ENCODE assay signal across 10 mouse cellular contexts in genomic region chr16:88851450-88851849, GRCm38 (mm10). TPM values are rescaled to one million over a fixed set of nuclear protein-coding genes. Genes with fewer than 3 reads are reported as not detected.
DNase-seq lines count a peak whose midpoint lies in the region; ATAC-seq and TF ChIP-seq lines count a peak whose summit lies in the region.
"Had no signal": no experiment of that assay in that cellular context is flagged by ENCODE, and none has a peak within 500 bp of the region (broad histone marks: within the 10 kb centered on the region; RNA-seq: fewer than 3 reads in every experiment).

No protein-coding gene starts in this region.

- no peaks in the 10 kb centered on the region for H3K9me3 ChIP-seq in forebrain, embryonic 14.5 days (replicated peaks; ENCODE audit: control insufficient read depth, low read length)
- H3K9me3 ChIP-seq in forebrain, embryonic 11.5 days (ENCODE audit: control insufficient read depth, low read length) = no peaks in the 10 kb centered on the region

- H3K36me3 ChIP-seq in forebrain, embryonic 14.5 days (ENCODE audit: control insufficient read depth, insufficient read depth, low read length) = no peaks in the 10 kb centered on the region
- H3K36me3 ChIP-seq in forebrain, embryonic 11.5 days (ENCODE audit: control insufficient read depth, insufficient read depth, low read length) = no peaks in the 10 kb centered on the region

- no peak for TF ChIP-seq POLR2A in bone marrow, adult 2 months (IDR thresholded peaks at IDR 0.05; ENCODE audit: borderline replicate concordance, control insufficient read depth, low read depth, low read length)

- H3K9ac ChIP-seq in forebrain, embryonic 14.5 days (ENCODE audit: low read length) = no peak overlapping the region
- no peak overlapping the region for H3K9ac ChIP-seq in forebrain, embryonic 11.5 days (ENCODE audit: low read length)

- intact Hi-C loops in left cerebral cortex, postnatal 10 days (cut with DNase I) = no loop called here

- peak; percentile 16; the same call in 1 of the 2 replicates for TF ChIP-seq CTCF in bone marrow, adult 2 months (IDR thresholded peaks at IDR 0.05; ENCODE audit: control insufficient read depth, insufficient read depth, low read length)

- no peak overlapping the region for H3K27ac ChIP-seq in forebrain, embryonic 14.5 days (ENCODE audit: low read depth, low read length)
- H3K27ac ChIP-seq in forebrain, embryonic 11.5 days (ENCODE audit: low read depth, low read length) = no peak overlapping the region
- H3K27ac ChIP-seq in bone marrow, adult 2 months (ENCODE audit: control insufficient read depth, insufficient read depth, low read depth, low read length, poor library complexity) = no peak overlapping the region

- no peaks in the 10 kb centered on the region for H3K27me3 ChIP-seq in forebrain, embryonic 14.5 days (replicated peaks; ENCODE audit: control insufficient read depth, insufficient read depth, low read length)
- H3K27me3 ChIP-seq in forebrain, embryonic 11.5 days (ENCODE audit: control insufficient read depth, insufficient read depth, low read length) = no peaks in the 10 kb centered on the region

- ATAC-seq in forebrain, embryonic 14.5 days = no peak
- ATAC-seq in forebrain, embryonic 11.5 days (replicated peaks; ENCODE audit: low FRiP score) = no peak

- H3K4me2 ChIP-seq in forebrain, embryonic 14.5 days (ENCODE audit: low read length) = no peak overlapping the region
- no peak overlapping the region for H3K4me2 ChIP-seq in forebrain, embryonic 11.5 days (ENCODE audit: low read depth, low read length, severe bottlenecking)

- peak; percentile 51 for DNase-seq in forebrain, embryonic 14.5 days (ENCODE audit: low spot score)
- DNase-seq in forebrain, embryonic 11.5 days (ENCODE audit: low spot score) = no peak
- DNase-seq in lung, postnatal 14 days = peak; percentile 1
- no peak for DNase-seq in lung, postnatal 4 days
- DNase-seq in kidney, postnatal 4 days = peak; percentile 5 to 36
- DNase-seq in left cerebral cortex, postnatal 10 days (ENCODE audit: extremely low spot score in 1 of 2, low spot score in 2 of 2) = no peak
- DNase-seq in heart, adult 11 months = no peak

- no peaks in the 10 kb centered on the region for H3K4me1 ChIP-seq in forebrain, embryonic 14.5 days (ENCODE audit: control insufficient read depth, insufficient read depth, low read length)
- no peaks in the 10 kb centered on the region for H3K4me1 ChIP-seq in forebrain, embryonic 11.5 days (replicated peaks; ENCODE audit: control insufficient read depth, insufficient read depth, low read length)
- H3K4me1 ChIP-seq in bone marrow, adult 2 months (ENCODE audit: control insufficient read depth, insufficient read depth, low read length) = no peaks in the 10 kb centered on the region

- 11% methylated on average over 5 of the region's 5 CpGs for WGBS in forebrain, embryonic 14.5 days
- 11% methylated on average over 5 of the region's 5 CpGs for WGBS in forebrain, embryonic 11.5 days
- WGBS in bone marrow, adult 2 months = 11% methylated on average over 5 of the region's 5 CpGs

- H3K4me3 ChIP-seq in forebrain, embryonic 14.5 days (ENCODE audit: low read depth, low read length) = no peak overlapping the region
- H3K4me3 ChIP-seq in forebrain, embryonic 11.5 days (ENCODE audit: low read depth, low read length) = no peak overlapping the region
- no peak overlapping the region for H3K4me3 ChIP-seq in bone marrow, adult 2 months (replicated peaks; ENCODE audit: control insufficient read depth, low read depth, low read length)

RNA-seq across cellular contexts. Expression of gene Krtap19-1, which starts 17.8 kb away (rescaled TPM):
- polyA plus RNA-seq in forebrain, embryonic 14.5 days (2014; fragmentation: Nextera tagmentation; extraction: Ambion mirVana) = not detected in 2 replicates
- not detected in 2 replicates for polyA plus RNA-seq in forebrain, embryonic 11.5 days (2014; fragmentation: Nextera tagmentation; extraction: Ambion mirVana)
- not detected in 2 replicates for polyA plus RNA-seq in bone marrow, adult 2 months (2011; ENCODE audit: insufficient read depth, insufficient read length, low replicate concordance, missing spikeins)
- not detected for total RNA-seq in left cerebral cortex, postnatal 10 days (2021)
- total RNA-seq: layer of hippocampus, postnatal 25 days had no signal
- polyA plus RNA-seq: stomach, embryonic 14.5 days had no signal

RNA-seq across cellular contexts. Expression of gene Krtap19-2, which starts 22.6 kb away (rescaled TPM):
- not detected in 2 replicates for polyA plus RNA-seq in forebrain, embryonic 14.5 days (2014; fragmentation: Nextera tagmentation; extraction: Ambion mirVana)
- not detected in 2 replicates for polyA plus RNA-seq in forebrain, embryonic 11.5 days (2014; fragmentation: Nextera tagmentation; extraction: Ambion mirVana)
- not detected in 2 replicates for polyA plus RNA-seq in bone marrow, adult 2 months (2011; ENCODE audit: insufficient read depth, insufficient read length, low replicate concordance, missing spikeins)
- total RNA-seq in left cerebral cortex, postnatal 10 days (2021) = not detected
- total RNA-seq: layer of hippocampus, postnatal 25 days had no signal
- polyA plus RNA-seq: stomach, embryonic 14.5 days had no signal

RNA-seq across cellular contexts. Expression of gene Krtap14, which starts 25.5 kb away (rescaled TPM):
- polyA plus RNA-seq in forebrain, embryonic 14.5 days (2014; fragmentation: Nextera tagmentation; extraction: Ambion mirVana) = not detected in 2 replicates
- not detected in 2 replicates for polyA plus RNA-seq in forebrain, embryonic 11.5 days (2014; fragmentation: Nextera tagmentation; extraction: Ambion mirVana)
- not detected in 2 replicates for polyA plus RNA-seq in bone marrow, adult 2 months (2011; ENCODE audit: insufficient read depth, insufficient read length, low replicate concordance, missing spikeins)
- total RNA-seq in left cerebral cortex, postnatal 10 days (2021) = not detected
- total RNA-seq: layer of hippocampus, postnatal 25 days had no signal
- polyA plus RNA-seq: stomach, embryonic 14.5 days had no signal

RNA-seq across cellular contexts. Expression of gene Krtap19-3, which starts 26.4 kb away (rescaled TPM):
- polyA plus RNA-seq in forebrain, embryonic 14.5 days (2014; fragmentation: Nextera tagmentation; extraction: Ambion mirVana) = not detected in 2 replicates
- not detected in 2 replicates for polyA plus RNA-seq in forebrain, embryonic 11.5 days (2014; fragmentation: Nextera tagmentation; extraction: Ambion mirVana)
- not detected in 2 replicates for polyA plus RNA-seq in bone marrow, adult 2 months (2011; ENCODE audit: insufficient read depth, insufficient read length, low replicate concordance, missing spikeins)
- not detected for total RNA-seq in left cerebral cortex, postnatal 10 days (2021)
- total RNA-seq: layer of hippocampus, postnatal 25 days had no signal
- polyA plus RNA-seq: stomach, embryonic 14.5 days had no signal

RNA-seq across cellular contexts. Expression of gene Krtap15, which starts 31.4 kb away (rescaled TPM):
- not detected in 2 replicates for polyA plus RNA-seq in forebrain, embryonic 14.5 days (2014; fragmentation: Nextera tagmentation; extraction: Ambion mirVana)
- not detected in 2 replicates for polyA plus RNA-seq in forebrain, embryonic 11.5 days (2014; fragmentation: Nextera tagmentation; extraction: Ambion mirVana)
- not detected in 2 replicates for polyA plus RNA-seq in bone marrow, adult 2 months (2011; ENCODE audit: insufficient read depth, insufficient read length, low replicate concordance, missing spikeins)
- total RNA-seq in left cerebral cortex, postnatal 10 days (2021) = not detected
- total RNA-seq: layer of hippocampus, postnatal 25 days had no signal
- polyA plus RNA-seq: stomach, embryonic 14.5 days had no signal

Comparison
In these comparisons a context has a peak if more than half of its experiments do, and no peak if none do; other contexts are left out.
1. DNase-seq: peak in forebrain, embryonic 14.5 days (single experiment), lung, postnatal 14 days (single experiment) and kidney, postnatal 4 days (2 of 2); none in forebrain, embryonic 11.5 days (single experiment), lung, postnatal 4 days (0 of 2), left cerebral cortex, postnatal 10 days (0 of 2) and heart, adult 11 months (single experiment).